Mouse (Mus musculus): ENCODE data around the gene Rnase1.
"Not testable (repeated sequence)": the region's sequence is repeated elsewhere in the genome, so short reads cannot be mapped to it uniquely, and the experiment has no call there.

The Rnase1 gene

DNA sequence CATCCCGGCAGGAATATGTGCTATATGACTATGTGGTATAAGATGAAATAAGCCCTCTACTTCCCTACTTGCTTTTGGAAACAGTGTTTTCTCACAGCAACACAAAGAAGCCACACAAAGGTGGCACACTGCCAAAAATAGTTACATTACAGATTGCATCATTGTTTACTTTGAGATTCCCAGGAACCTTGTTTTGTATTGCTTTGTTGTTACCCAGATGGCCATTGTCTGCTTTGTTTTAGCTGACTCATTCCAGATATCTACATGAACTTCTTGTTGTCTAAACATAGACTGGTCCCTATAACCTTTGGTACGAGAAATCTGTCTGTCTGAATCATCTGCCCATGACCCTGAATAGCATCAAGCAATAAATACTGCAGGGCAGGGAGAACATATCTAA lies 6.2 kb downstream of the Rnase1 start:
- DNase-seq (ENCODE audit: low read depth): no peak

DNA sequence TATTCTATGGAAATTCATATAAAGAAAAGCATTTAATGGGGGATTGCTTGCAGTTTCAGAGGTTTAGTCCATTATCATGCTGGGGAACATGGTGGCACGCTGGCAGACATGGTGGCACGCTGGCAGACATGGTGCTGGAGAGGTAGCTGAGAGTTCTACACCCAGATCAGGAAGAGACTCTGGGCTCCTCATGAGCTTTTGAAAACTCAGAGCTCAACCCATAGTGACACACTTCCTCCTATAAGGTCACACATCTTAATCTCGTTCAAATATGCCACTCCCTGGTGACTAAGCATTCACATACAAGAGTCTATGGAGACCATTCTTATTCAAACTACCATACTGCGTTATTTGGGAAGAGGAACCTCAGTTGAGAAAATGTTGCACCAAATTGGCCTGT lies 14.2 kb downstream of the Rnase1 start:
- no peak for DNase-seq (ENCODE audit: low read depth)

DNA sequence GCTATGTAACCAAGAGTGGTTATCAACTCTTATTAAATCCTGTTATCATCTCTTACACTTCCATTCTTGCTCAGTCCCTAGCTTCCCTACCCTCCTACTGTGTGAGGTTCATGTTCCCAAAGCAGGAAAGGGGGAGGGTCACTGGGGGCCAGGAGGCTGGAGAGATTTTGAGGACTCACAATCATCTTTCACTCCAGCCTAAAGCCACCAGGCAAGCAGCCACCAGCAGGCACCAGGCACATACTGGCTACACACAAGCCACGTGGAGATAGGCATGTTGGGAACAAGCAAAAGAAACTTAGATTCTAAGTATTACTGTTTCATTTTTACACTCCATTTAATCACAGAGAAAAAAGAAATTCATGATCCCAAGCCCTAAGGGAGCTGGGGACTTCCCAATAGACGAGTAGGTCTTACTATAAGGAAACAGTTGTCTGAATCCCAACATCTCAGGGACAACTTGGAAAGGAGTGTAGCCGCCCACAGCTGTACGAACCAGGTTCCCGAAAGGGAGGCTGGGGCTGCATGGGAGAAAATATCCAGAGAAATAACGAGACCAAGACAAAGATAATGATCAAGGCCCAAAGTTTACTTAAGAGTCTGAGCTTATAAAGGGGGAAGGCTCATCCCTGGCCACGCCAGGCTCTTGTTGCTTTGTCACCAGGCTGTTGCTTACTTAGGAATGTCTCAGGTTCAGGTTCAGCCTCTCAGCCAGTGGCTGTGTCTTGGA lies 15.3 kb downstream of the Rnase1 start:
- no peak for DNase-seq (ENCODE audit: low read depth)

DNA sequence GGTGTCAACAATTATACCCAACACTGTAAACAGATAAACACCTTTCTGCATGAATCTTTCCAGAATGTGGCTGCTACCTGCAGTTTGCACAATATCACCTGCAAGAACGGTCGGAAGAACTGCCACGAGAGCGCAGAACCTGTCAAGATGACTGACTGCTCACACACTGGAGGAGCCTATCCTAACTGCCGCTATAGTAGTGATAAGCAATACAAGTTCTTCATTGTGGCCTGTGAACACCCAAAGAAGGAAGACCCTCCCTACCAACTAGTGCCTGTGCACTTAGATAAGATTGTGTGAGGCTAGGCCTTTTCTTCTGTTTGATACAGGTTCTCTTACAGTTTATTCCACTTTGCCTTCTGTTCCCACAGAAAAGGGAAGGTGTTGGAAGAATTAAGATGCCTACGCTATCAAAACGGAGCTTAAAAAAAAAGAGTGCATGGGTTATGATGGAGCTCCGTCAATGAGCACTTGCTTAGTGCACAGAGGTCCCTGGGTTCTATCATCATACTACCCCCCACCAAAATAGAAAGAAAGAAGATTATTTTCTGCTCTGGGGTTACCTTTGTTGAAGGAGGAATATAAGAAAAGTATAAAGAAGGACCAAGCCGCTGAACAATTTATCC lies 16.2 kb downstream of the Rnase1 start:
- no peak for DNase-seq (ENCODE audit: low read depth)

- no peak for DNase-seq (ENCODE audit: low read depth)
Observed at GRCm38 (mm10) chr14:51129624-51129975, 17.0 kb downstream of the Rnase1 start.

GRCm38 (mm10) chr14:51128775-51129623 lies 17.6 kb downstream of the Rnase1 start:
- no peak for DNase-seq (ENCODE audit: low read depth)

DNA sequence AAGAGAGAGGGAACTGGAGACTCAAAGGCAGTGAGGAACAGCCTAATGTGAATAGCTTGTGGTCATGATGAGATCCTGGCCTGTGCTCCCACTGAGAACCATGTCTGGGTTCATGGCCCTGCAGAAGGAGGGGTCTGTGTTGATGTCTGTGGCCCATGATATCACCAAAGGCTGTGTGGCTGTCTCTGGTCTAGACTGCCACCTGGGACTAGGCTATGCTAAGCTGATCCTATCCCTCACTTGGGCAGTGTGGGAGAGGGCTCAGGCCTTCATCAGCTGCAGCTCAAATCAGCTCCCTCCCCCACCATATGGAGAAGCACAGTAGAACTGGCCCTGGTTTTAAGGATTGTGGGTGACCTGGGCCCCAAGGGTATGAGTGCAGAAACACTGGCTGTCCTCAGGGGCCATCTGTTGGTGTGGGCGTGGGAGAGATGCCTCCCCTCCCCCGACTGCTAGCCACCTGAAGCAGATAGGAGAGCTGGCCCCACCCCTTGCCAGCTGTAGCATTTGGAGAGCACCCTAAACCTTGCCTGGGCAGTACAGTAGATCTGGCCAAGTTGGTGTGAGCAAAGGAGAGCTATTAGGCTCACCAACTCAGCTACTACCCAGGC lies 18.8 kb downstream of the Rnase1 start:
- no peak for DNase-seq (ENCODE audit: low read depth)

- DNase-seq (ENCODE audit: low read depth): no peak
Observed at GRCm38 (mm10) chr14:51125684-51126083, 20.9 kb downstream of the Rnase1 start.

DNA sequence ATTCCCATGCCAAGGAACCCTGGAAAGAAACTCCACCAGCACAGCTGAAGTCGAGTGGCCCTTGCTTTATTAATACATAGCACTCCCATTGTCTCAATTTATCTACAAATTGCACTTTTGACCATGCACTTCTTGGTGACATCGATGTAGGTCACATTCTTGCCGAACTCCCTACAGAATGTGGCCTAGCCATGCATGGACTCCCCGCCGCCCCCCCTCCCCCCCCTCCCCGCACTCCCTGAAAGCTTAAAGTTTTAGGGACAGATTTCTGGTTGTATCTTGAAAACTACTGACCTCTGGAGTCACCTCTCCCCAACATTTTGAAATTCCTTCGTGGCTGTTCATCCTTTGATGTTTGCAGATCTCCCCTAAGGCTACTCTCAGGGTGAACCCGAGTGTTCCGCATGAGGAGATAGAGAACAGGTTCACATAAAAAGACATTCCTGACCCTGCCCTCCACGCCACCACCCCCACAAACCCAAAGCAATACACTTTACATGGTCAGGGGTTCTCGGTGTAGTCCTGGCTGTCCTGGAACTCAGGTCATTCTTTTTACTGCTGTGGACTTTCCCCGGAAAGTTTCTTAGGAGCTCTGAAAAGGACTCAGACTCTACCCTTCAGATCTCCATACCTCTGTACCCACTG lies 32.5 kb downstream of the Rnase1 start, which contains the start of gene Eddm3b:
Eddm3b (plus strand) TSS at position 511 of the 645 bp plus-strand sequence.
- no peak for DNase-seq (ENCODE audit: low read depth)

GRCm38 (mm10) chr14:51113476-51113875 lies 33.1 kb downstream of the Rnase1 start:
- no peak for DNase-seq (ENCODE audit: low read depth)

DNA sequence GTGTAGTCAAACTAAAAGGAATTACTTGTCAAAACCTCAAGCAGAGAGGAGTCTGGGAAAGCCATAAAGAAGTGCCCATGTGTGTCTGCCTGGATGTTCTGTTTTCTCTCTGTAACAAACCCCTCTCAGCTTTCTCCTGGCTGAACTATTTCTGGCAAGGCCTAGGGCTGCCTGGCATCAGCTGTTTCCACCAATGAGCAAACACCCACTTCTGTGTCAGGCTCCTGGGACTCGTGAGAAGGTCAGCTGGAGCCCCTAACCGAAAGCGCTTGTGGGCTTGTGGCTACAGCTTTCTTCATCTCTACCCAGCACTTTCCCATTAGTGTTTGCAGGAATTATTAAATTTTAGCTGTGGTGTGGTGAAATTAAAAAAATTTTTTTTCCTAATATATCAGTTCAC lies 34.6 kb downstream of the Rnase1 start:
- no peak for DNase-seq (ENCODE audit: low read depth)

- DNase-seq (ENCODE audit: low read depth): no peak
Observed at GRCm38 (mm10) chr14:51106449-51106967, 40.1 kb downstream of the Rnase1 start.

DNA sequence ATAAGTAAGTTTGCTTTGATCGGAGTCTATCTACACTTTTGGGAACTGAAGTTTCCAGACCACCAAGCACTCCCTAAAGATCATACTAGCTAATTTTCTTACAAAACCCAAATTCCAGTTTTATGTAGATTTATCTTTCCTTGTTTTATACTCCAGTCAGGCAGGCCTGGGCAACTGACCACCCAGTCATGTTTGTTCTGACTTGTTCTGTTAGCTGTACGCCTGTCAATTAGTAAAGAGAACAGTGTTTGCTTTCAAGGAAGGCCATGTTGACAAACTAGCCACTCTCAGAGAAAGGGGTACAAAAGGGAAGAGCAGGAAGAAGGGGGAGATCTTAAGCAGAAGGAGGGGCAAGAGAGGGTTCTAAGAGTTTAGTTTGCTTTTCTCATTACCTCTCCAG lies 42.2 kb downstream of the Rnase1 start:
- DNase-seq (ENCODE audit: low read depth): no peak

- DNase-seq (ENCODE audit: low read depth): no peak
Observed at GRCm38 (mm10) chr14:51103217-51103616, 43.4 kb downstream of the Rnase1 start.

- no peak for DNase-seq (ENCODE audit: low read depth)
Observed at GRCm38 (mm10) chr14:51101284-51101683, 45.3 kb downstream of the Rnase1 start.

DNA sequence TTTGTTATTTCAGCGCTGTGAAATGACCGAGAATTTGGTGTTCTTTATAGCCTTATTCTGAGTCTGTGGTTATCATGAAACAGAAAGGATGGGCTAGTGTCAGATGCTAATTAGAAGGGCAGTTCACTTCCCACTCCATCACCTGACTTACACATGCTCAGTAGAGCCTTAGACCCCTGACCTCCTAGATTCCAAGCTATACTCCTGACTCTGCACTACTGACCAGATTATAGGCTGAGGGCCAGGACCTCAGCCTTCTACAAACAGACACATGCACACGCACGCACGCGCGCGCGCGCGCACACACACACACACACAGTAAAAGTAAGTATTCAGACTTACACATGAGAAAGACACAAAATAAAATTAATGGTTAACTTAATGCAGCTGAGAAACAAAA lies 47.7 kb downstream of the Rnase1 start:
- DNase-seq (ENCODE audit: low read depth): no peak

GRCm38 (mm10) chr14:51098300-51098699 lies 48.3 kb downstream of the Rnase1 start:
- not testable (repeated sequence) for DNase-seq (ENCODE audit: low read depth)

DNA sequence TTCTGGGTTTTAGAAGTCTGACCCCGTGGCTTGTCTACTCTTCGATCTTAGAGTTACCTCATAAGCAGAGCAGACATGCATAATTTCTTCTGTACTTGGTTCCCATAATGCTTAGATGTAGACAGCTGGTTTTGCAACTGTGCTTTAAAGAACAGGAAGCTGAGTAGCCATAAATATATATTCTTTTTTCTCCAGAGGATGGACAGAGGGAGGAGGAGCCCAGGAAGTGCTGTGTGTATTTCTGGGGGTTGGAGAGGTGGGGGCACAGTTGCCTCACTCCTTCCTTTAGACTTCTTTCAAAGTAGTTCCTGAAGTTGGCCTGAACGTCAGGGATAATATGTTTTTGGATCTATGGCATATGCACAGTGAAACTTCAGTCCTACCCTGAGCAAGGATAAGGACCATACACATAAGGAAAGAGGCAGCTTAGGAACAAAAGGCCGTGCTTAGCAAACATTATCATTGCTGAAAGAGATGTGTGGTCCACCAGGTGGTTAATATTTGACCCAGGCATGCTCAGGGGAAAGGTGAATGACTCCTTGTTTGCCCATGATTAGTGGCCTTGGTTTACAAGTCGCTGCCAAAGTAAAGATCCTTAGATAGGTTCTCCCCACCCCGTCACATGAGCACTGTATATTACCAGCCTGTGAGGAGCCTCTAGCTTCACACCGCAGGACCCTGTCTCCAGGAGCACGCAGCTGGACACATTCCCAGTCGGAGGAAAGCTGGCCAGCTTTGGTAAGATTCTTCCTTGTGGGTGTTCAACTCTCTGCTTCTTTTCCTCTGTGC lies 50.7 kb downstream of the Rnase1 start:
- DNase-seq (ENCODE audit: low read depth): no peak

All from fibroblast of lung, adult 2 months (primary cell).